Mouse (Mus musculus) embryo, embryonic 9.5 days (tissue): Measurements from ENCODE around the gene Esf1.
"Not testable (repeated sequence)": the region's sequence is repeated elsewhere in the genome, so short reads cannot be mapped to it uniquely, and the experiment has no call there.

Experiments used
- DNase-seq: peaks from one replicate; pipeline ENCODE4 v3.0.0-alpha.2; 2017; ENCODE audit errors: extremely low spot score

Gene Esf1

DNA sequence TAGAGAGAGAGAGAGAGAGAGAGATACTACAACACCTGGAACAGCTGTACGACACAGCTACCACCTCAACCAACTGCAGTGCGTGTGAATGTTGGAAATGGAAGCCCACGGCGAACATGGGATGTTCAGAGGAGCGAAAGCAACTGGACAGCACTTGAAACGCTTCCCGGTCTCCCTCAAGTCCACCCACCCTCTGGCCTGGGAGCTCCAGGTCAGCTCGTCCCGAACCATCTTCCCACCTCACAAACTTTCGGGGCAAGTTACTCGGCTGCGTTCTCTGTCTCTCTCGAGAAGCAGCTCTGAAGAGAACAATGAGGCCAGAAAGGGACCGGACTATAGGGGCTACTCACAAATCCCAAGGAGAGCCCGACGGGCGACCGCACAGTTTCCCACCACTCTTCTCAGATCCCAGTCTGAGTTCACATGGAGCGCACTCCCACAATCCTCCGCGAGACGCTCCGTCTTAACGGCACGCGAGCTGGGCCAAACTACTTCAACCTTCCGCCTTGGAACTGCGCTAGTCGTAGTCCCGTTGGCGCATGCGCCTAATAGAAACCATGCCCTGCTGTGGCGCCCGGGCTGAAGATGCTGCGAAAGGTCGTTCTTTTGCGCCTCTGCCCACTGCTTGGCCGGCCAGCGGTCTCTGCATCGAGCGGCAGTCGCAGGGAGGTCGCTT lies at the start of gene Esf1, which contains the start of gene Ndufaf5:
Gene Esf1, minus strand, starts transcription at position 438 of the 676 bp plus-strand sequence.
Gene Ndufaf5, plus strand, starts transcription at position 523 of the 676 bp plus-strand sequence.
- DNase-seq = peak; percentile 93

DNA sequence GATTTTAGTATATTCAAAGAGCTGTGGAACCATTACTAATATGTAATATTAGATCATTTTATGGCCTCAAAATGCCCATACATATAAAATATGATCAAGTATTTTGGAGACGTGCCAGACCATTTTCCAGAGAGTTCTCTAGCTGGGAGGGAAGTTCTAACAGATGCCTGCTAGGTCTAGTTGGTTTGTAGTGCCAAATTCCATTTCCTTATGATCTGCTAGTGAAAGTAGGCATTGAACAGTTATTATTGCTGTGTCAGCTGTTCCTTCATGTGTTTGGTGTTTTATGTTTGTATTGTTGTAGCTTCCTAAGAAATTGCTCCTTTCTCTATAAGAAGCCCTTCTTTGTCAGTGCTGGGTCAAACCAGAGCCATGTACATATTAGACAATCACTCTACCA lies 45.6 kb upstream of the Esf1 start:
- no peak for DNase-seq

DNA sequence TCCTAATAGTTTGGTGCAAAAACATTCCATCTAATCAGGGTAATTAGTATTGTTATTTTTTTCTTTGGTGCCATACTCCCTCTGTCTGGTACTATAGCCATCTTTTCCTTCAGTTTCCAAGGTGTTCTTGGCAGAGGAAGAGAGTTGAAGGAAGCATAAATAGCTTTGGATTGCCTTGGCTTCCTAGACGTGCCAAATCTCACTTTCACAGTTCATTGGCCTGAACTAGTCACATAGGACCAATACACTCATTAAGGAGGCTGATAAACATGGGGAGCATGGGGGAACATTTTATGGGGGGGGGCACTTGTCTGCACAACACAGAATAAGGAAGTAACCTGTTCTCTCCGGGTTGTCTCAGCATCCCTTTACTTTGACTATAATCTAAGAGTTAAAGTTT lies 45.1 kb upstream of the Esf1 start:
- no peak for DNase-seq

DNA sequence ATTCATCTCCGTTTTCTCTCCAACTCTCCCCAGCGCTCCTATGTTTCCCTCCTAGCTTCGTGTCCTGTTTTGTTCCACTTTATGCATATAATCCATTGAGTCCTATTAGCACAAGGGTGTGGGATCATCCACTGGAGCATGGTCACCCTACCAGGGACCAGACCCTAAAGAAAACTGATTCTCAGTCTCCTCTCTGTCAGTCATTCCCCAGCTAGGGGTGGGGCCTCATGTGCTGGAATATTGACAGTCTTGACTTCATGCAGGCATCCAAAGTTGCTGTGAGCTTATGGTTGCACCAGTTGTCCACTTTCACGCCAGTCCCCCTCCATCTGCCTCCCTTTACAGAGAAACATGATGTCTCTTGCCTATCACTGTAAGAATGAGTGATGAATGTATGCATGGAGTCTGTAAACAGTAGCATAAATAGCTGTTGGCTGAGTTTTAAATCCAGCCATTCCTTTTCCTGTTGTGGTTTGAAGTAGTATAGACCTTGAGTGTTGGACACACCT lies 44.2 kb upstream of the Esf1 start:
- no peak for DNase-seq

DNA sequence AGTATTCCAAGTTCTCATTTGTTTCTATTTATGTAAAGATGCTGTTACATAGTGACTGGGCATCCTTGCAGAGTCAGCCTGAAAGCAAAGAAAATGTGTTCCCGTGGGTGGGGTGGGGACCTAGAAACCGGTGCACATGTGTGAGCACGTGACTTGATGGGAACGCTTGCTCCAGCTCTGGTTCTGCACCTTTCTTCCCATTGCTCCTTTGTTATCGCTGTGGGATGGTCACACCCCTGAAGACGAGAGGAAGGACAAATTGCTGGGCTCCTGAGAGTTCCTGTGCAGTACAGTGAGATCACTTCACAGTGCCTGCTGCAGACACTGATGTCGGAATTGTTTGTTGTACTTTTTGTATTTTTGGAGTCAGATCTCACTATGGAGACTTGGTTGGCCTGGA lies 33.4 kb upstream of the Esf1 start:
- DNase-seq = no peak

DNA sequence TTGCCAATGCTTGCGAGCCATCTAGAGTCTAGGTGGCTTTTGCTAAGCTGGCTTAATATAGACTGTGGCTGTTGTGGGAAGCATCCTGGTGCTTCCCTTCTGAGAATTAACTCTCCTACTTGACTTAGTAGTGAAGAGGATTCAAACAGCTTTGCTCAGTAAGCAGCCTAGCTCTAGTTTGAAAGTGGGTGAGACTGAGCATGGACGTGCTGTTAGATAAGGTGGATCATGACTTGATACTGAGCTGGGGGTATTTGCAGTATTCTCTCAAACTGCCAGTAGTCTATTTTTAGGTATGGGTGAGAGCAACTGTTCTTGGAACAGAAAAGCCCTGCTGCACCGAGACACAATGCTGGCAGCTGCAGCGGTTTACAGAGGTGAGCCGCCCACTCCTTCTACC lies 32.2 kb upstream of the Esf1 start:
- no peak for DNase-seq

DNA sequence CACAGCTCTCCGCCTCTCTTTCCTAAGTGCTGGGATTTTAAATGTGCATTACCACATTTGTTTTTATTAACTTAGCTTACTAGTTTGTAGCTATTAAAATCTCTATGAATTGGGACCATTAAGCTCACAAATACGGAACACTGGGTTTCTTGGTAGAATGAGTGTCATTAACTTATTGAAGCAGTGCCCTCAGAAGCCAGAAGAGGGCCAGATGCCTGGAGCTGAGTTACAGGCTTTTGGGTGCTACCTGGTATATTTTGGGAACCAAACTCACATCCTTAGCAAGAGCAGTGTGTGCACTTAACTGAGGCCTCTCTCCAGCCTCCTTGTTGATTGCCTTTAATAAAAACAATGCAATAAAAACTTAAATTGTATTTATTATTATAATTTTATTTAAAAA lies 30.3 kb upstream of the Esf1 start:
- DNase-seq = no peak

DNA sequence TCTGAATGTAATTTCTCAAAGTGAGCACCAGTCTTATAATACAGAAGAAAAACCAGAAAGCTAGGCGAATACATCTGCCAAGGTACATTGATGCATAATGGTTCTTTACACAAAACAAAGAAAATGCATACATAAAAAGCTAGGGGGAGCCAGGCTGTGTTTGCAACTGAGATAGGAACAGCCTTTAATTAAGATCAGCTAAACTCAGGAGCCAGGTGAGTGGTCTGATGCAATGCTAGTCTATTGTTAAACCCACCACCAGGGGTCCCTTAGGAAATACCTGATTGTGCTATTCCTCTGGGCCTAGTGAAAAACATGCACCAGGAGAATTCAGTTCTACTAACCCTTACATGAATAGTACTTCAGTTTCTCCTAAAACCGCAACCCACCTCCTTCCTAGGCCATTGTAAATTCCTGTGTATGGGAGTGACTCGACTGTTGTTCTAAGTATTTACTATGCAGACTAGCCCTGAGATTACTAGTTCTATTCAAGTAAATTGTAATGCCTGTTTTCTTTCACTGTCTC lies 15.4 kb upstream of the Esf1 start:
- DNase-seq = not testable (repeated sequence)

DNA sequence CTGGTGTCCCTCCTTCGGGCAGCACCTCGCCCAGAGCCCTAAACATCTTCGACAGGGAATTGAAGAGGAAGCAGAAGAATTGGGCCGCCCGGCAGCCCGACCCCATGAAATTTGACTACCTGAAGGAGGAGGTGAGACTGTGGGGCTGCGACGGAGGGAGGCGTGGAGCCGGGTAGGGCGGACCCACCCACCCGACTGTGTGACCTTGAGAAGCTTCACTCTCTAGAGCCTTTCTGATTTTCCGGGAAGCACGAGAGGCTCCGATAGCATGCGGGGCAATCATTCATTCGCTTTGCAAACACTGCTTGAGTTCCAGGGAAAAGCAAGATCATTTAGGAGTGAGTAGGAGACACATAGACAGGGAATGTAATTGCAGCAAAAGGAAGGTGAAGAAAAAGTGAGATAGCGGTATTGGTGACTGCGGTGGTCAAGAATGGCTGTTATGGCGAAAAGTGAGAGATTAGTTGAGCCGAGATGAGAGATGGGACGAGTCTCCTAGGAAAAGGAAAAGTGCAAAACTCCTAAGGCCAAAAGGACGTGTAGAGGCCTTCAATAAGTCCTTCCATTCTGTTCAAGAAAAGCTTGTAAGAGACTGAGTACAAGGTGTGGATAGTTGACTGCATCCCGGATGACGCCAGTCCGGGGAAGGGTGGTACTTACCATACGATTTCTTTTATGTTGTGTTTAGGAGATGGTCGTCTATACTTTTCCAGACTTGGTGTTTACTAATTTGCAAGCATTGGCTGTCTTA lies 614 bp upstream of the Esf1 start:
- no peak for DNase-seq

DNA sequence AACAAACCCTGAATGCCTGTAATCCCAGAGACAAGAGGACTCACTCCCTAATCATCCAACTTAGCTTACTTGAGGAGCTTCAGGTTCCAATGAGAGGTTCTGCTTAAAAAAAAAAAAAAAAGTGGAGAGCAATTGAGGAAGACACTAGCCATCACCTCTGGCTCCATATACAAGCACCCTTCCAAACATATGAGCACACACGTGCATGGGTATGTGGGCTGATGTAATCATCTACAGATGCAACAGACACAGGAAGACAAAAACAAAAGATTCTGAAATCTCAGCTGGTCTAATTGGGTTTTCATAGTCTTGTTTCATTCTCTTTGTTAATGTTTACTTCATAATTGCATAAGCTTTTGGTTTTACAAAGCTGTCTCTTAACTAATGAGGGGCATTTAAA lies 1.3 kb downstream of the Esf1 start:
- DNase-seq = no peak

DNA sequence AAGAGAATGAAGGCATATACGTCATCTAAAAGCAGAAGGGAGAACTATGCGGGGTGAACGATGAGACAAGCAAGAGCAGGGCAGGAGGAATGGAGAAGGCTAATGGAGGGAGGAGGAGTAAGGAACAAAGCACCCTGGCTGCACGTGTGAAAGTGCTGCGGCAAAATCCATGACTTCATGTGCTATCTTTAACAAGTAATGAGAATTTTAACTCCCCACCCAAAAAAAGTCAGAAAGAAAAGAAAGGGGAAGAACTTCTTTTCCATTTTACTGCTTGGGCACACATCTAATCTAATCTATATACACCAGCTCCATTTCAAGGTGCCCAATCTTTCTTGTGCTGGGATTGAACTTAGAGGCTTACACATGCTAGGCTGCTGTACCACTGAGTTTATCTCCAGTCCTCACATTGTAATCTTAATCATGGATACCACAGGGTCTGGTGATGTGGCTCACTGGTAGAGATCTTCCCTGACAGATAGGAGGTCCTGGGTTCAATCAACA lies 7.0 kb downstream of the Esf1 start:
- DNase-seq = no peak

DNA sequence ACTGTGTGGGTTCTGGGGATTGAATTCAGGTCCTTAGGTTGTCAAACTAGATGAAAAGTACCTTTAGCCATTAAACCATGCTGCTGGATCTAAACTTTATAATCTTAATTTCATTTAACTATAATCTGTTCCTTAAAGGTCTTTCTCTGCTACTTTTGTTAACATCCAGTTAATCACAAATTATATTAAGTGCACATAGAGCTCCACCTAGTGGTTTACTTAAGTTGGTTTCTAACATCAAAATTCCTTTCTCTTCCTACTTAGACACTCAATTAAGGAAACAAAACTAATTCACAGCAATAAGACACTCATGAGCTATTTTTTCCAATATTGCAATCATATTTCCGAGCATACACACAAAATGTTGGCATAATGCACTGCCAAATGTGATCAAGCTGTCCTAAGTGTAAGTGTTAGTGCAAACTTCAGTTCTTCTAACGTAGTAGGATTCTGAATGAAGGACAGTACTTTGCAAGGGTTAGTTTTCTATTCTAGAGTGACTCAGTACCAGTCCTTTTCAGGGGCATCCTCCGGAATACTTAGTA lies 11.1 kb downstream of the Esf1 start:
- peak; percentile 8 for DNase-seq

DNA sequence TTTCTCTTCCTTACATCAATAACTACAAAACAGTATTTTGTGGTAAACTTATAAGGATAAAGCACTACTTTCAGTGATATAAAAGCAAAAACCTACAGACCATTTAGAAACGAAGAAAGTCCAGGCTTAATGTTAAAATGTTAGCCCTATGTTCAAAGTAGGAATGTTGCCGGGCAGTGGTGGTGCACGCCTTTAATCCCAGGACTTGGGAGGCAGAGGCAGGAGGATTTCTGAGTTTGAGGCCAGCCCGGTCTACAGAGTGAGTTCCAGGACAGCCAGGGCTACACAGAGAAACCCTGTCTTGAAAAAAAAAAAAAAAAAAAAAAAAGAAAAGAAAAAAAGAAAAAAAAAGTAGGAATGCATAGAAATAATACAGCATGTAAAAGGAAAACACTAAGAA lies 18.6 kb downstream of the Esf1 start, which contains the start of gene Gm17374:
Gene Gm17374, plus strand, starts transcription at position 301 of the 400 bp plus-strand sequence.
- DNase-seq = not testable (repeated sequence)

DNA sequence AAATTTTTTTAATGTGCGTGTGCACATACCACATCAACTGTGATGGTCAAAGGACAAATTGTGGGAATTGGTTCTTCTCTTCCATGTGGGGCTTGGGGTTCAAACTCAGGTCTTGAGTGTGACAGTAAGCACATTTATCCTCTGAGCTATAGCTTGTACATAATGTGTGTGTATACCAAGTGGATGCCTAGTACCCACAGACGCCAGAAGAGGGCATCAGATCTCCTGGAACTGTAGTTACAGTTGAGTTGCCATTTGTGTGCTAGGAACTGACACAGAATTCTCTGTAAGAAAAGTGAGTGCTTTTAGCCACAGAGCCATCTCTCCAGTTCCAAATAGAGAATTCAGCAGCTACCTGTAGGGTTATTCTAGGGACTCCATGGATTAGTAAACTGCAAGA lies 44.8 kb downstream of the Esf1 start:
- no peak for DNase-seq

DNA sequence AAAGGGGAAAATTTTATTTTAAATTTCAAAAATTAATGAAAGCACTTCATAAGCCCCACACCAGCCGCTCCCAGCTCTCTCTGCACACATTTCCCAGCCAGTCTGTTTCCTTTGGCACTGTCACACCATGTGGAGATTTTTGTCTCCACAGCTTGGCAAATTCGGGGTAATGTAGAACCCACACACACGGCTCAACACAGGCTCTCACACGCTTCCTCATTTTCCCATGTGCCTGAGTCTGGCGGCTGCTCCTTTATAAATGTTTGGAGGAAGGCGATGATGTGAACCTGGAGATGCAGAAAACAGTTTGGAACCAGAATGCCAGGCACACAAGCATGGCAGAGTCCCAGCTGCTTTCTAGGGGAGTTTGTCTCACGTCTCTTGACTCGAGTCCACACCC lies 56.5 kb downstream of the Esf1 start:
- no peak for DNase-seq

DNA sequence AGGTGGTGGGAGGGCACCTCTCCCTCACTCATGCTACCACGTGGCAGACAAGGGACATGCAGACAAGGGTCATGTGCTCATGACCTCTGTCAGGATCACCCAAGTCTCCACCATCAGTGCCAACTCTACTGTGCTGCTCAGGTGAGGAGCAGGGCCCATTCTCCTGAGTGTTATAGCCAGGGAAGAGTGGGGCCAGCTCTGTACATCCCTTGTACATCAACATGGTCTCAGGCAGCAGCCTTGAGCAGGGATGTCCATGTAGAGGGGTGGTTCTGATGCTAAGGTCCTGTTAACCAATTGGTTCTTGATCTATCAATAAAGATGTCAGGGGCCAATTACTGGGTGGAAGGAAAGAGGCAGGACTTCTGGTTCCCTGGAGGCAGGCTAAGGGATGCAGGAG lies 61.4 kb downstream of the Esf1 start:
- DNase-seq = no peak

DNA sequence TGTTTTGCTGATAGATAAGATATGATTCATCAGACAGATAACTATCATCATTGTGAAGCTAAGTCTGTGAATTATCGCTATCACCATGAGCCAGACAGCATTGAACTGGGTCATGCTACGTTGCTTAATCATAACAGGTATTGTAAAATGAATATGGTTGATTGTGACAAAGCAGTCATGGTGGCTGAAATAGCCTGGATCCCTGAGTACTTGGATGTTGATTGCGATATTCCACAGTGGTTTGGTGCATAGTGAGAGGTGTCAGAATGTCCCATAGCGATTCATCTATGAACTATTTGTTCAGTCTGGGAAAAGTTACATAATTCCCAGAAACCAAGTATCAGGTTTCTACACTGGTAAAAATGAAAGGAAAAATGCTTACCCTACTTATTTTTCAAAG lies 62.7 kb downstream of the Esf1 start:
- no peak for DNase-seq

DNA sequence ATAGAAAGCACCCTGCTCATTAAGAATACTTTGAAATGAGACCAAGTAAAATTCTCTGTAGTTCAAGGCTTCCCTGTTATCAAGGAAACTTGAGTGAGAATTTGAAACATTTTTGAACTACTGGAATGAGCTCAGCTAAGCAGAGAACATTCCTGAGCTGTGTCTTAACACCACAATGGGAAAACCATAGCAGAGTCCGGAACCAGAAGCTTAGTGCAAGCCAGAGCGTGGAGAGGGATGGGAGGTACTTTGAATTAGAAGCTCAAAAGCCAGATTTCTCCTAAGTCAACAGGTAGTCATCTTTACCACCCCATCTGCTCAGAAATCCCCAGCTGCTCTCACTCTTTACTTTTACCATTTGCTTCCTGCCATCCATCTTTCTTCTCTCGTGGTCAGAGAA lies 65.4 kb downstream of the Esf1 start:
- DNase-seq = no peak

DNA sequence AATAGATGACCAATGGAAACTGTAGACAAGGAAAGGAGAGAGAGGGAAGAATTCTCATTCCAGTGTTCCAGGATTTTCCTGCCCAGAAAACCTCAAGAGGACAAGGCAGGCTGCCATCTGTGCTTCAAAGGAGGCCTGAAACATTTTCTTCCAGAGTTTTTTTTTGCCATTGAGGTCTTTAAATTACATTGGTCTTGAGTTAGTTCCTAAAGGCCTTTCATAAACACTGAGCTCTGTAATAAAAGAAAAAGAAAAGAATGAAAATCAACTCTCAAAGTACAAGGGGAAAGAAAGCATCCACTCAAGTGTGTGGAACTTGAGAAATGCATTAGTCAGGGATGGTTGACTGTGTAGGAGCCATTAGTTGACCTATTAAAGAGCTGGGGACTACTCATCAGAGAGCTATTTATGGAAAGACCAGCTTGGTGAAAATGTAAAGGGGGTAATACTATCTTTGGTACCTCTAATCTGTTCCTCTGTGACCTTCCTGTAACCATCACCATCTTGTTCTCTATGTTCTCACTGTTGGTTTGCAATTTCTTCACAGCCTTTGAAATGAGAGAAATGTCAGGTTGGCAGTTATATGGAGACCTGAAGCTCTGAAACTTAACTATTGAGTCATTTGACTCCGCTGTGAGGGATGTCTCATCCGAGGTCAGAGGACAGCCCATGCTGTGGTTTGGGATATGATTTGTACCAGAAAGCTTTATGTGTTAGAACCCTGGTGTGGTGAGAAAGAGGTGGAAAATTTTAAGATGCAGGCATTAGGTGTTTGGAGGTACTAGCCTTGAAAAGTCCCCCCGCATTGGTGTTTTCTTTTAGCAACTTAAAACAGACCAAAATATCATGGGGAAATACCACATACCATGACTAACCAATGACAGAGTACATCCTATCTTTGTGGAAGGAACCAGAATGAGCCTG lies 69.6 kb downstream of the Esf1 start:
- no peak for DNase-seq

DNA sequence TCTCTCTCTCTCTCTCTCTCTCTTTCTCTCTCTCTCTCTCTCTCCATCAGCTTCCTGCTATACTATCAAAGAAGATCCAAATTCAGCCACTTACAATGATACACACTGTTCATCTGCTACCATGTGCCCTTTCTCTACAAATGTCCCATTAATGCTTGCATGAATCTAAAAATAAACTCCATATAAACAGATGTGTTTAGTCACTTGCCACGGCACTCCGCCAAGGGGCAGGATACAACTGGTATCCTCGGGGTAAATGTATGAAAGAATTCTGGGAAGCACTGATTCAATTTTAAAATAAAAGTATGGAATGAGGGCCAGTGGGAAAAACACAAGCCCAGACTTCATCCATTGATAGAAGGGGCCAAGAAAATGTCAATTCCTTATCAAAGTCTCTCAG lies 70.4 kb downstream of the Esf1 start:
- no peak for DNase-seq

DNA sequence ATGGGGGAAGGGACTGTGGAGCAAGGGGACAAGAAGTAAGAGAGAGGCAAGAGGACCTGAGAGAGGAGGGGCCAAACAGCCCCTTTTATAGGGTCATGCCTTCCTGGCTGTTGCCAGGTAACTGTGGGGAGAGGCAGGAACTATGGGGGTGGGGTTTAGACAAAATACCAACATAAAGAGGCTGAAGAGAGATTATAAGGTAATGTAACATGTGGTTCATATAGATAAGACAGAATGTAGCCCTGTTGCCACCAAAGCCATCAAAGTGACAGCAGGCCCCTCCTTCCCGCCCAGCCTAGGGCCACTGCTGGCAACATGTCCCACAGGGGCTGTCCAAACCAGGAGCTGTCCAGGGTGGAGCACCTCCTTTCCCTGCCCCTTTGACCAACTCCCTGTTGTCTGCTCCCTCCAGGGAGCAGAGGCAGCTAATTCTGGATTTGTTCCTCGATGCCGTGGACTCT lies 73.2 kb downstream of the Esf1 start:
- no peak for DNase-seq
